Mouse (Mus musculus) lung, adult 2 months (tissue): ENCODE results near the gene Ensa.

Source experiments
- CTCF ChIP-seq: fragments of 200-500 bp; IDR thresholded peaks from 2 replicates; pipeline ENCODE4 v1.5.1; 2011; ENCODE audit warnings: mild to moderate bottlenecking, low read length, control low read depth; ENCODE audit not compliant: insufficient read depth
- POLR2A ChIP-seq: fragments of 200-500 bp; IDR thresholded peaks from 2 replicates; pipeline ENCODE4 v1.6.1; 2011; ENCODE audit warnings: low read depth, mild to moderate bottlenecking, control low read depth, low read length, borderline replicate concordance; ENCODE audit errors: extremely low read depth

- no peak for TF ChIP-seq POLR2A
- no peak for TF ChIP-seq CTCF
Observed at GRCm38 (mm10) chr3:95651391-95652203, 26.8 kb downstream of the Ensa start.
